Mouse (Mus musculus) liver, postnatal 0 days (tissue): ENCODE data around the gene Fzd4.

ENCODE experiments used
- CTCF ChIP-seq: sonication (generic); IDR thresholded peaks from 2 replicates; pipeline ENCODE4 v1.5.1; 2016; ENCODE audit warnings: antibody characterized with exemption, low read depth
- EP300 ChIP-seq: IDR thresholded peaks from 2 replicates; pipeline ENCODE4 v1.6.1; 2016; ENCODE audit warnings: antibody characterized with exemption, low read depth, mild to moderate bottlenecking

DNA sequence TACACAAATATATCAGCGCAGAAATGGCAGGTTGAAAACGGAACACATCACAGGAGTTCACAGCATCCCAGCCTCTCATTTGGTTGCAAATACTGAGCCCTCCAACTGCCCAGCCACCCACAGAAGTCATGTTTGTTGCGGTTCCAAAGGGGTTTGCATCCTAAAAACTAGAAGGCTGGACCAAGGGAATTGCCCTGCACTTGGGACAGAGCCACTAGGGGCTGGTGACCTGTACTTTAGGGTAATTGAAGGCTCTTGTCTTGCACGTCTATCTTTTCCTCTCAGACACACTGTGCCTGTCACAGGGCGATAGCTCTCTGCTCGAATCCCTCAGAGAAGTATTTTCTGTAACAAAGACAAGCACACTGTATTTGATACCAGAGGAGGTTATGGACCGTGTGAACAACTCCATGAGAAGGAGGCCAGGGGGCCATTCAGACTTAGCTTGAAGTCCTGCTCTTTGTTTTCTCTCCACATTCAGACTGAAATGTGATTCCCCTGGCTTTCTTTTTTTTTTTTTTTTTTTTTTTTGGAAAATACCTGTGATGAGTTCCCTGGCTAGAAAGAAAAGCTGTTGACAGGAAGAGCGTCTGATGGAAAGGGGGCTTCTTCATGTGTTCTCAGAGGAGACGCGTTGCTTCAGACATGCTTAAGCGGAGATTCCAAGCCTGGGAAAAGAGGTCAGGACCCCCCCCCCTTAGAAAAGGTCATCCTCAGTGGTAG lies 2.9 kb upstream of the Fzd4 start:
- TF ChIP-seq CTCF (no peak), EP300 (no peak)
